Mouse (Mus musculus): ENCODE measurements around the gene Spdl1. TPM values are rescaled to one million over a fixed set of nuclear protein-coding genes. Genes with fewer than 3 reads are reported as not detected.

Gene Spdl1
- polyA plus RNA-seq, 1 experiment from 2014 or later = 11.4 TPM

DNA sequence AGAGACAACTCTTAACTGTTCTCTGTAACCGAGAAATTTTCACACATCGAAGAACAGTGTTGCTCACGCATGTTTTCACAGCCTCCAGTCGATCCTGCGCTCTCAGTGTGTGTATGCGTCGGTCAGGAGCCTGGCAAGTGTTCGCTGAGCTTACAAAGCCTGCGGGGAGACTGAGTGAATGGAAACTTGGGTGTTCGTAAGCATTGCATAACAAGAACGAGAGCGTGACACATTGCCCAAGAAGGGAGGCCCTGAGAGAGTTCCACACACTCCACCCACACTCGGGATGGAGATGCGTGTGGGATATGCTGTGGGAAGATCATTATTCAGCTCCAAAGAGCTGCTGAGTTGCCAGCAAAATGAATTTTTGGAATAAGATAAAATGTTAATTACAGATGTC is 31.7 kb upstream of the Spdl1 start:
- no peaks in the 10 kb centered on the region for H3K4me1 ChIP-seq (ENCODE audit: control insufficient read depth, insufficient read depth, low read length)
- H3K4me2 ChIP-seq (ENCODE audit: low read length) = no peak overlapping the region
- whole genome bisulfite sequencing = 91% methylated on average over 14 of the region's 14 CpGs
- no peaks in the 10 kb centered on the region for H3K36me3 ChIP-seq (ENCODE audit: control insufficient read depth, insufficient read depth, low read length)
- H3K27ac ChIP-seq (ENCODE audit: low read depth, low read length) = no peak overlapping the region
- H3K27me3 ChIP-seq (replicated peaks; ENCODE audit: control insufficient read depth, insufficient read depth, low read length) = peaks cover 3% of the 10 kb centered on the region; the same call in 1 of the 2 replicates
- DNase-seq (ENCODE audit: low spot score) = no peak
- H3K4me3 ChIP-seq (ENCODE audit: low read depth, low read length) = no peak overlapping the region
- no peak overlapping the region for H3K9ac ChIP-seq (ENCODE audit: low read length)
- ATAC-seq = no peak
- no peaks in the 10 kb centered on the region for H3K9me3 ChIP-seq (replicated peaks; ENCODE audit: control insufficient read depth, low read length)

GRCm38 (mm10) chr11:34856652-34857051 is 23.2 kb upstream of the Spdl1 start:
- DNase-seq (ENCODE audit: low spot score) (no peak), ATAC-seq (no peak)
- Histone ChIP-seq H3K4me2 (ENCODE audit: low read length) (no peak overlapping the region), H3K27me3 (replicated peaks; ENCODE audit: control insufficient read depth, insufficient read depth, low read length) (no peaks in the 10 kb centered on the region), H3K4me3 (ENCODE audit: low read depth, low read length) (no peak overlapping the region), H3K4me1 (ENCODE audit: control insufficient read depth, insufficient read depth, low read length) (no peaks in the 10 kb centered on the region), H3K27ac (ENCODE audit: low read depth, low read length) (no peak overlapping the region), H3K9ac (ENCODE audit: low read length) (no peak overlapping the region), H3K9me3 (replicated peaks; ENCODE audit: control insufficient read depth, low read length) (no peaks in the 10 kb centered on the region), H3K36me3 (ENCODE audit: control insufficient read depth, insufficient read depth, low read length) (no peaks in the 10 kb centered on the region)
- WGBS = 83% methylated on average over 3 of the region's 3 CpGs

- 84% methylated on average over 5 of the region's 5 CpGs for WGBS
- DNase-seq (ENCODE audit: low spot score) = no peak
- Histone ChIP-seq H3K9ac (ENCODE audit: low read length) (no peak overlapping the region), H3K4me1 (ENCODE audit: control insufficient read depth, insufficient read depth, low read length) (no peaks in the 10 kb centered on the region), H3K4me3 (ENCODE audit: low read depth, low read length) (no peak overlapping the region), H3K27ac (ENCODE audit: low read depth, low read length) (no peak overlapping the region), H3K27me3 (replicated peaks; ENCODE audit: control insufficient read depth, insufficient read depth, low read length) (0 out of 2 replicates have a peak, but pooled peaks cover 5% of the 10 kb centered on the region), H3K9me3 (replicated peaks; ENCODE audit: control insufficient read depth, low read length) (no peaks in the 10 kb centered on the region), H3K36me3 (ENCODE audit: control insufficient read depth, insufficient read depth, low read length) (no peaks in the 10 kb centered on the region), H3K4me2 (ENCODE audit: low read length) (no peak overlapping the region)
- no peak for ATAC-seq
Observed at GRCm38 (mm10) chr11:34846268-34846652, 12.8 kb upstream of the Spdl1 start.

DNA sequence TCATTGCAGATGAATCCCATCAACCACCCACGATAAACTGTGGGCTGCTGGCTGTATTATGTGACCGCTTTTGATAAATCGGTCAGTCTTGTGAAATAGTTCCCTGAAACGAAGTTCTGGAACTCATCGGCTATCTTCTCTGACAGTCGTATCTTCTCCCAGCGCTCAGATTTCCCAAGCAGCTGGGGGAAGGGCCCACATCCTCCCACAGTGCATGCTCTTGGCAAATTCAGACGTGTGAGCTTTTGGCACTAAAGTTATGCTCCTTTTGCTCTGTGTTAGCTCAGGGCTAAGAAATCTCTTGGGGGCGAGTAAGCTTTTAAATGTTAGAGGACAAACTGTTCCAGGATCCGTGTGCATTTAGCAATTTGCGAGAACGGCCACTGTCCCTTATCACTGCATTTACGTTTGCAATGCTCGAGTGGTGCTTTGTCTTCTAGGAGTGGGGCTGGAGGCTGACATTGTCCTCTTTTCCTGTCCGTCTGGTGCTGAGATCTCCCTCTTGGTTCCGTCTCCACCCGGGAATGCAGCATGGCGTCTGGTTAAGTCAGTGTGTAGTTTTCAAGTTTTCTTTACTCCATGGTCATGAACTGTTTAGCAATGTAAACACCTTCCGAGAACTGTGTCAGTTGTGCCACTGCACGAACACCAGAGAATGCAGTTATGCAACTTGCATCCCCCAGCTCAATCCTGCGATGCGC is 12.3 kb upstream of the Spdl1 start:
- WGBS = 80% methylated on average over 22 of the region's 22 CpGs

DNA sequence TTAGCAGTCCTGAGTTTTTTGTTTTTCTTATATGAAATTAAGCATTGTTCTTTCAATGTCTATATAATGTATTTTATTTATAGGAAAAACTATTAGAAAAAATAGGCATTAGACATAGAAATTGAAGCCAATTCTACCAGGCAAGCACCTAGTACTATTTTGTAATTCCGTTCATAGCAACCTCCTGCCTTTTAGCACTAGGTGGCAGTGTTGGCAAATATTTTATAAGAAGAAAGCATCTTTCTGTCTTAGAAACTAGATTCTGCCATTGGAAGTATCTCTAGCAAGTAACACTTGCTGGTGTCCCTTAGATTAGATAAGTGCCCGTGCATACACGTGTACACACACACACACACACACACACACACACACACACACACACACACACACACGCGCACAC is 10.1 kb upstream of the Spdl1 start:
- Histone ChIP-seq H3K9ac (ENCODE audit: low read length) (no peak overlapping the region), H3K4me2 (ENCODE audit: low read length) (no peak overlapping the region), H3K27me3 (replicated peaks; ENCODE audit: control insufficient read depth, insufficient read depth, low read length) (0 out of 2 replicates have a peak, but pooled peaks cover 8% of the 10 kb centered on the region), H3K4me3 (ENCODE audit: low read depth, low read length) (no peak overlapping the region), H3K36me3 (ENCODE audit: control insufficient read depth, insufficient read depth, low read length) (no peaks in the 10 kb centered on the region), H3K4me1 (ENCODE audit: control insufficient read depth, insufficient read depth, low read length) (no peaks in the 10 kb centered on the region), H3K27ac (ENCODE audit: low read depth, low read length) (no peak overlapping the region), H3K9me3 (replicated peaks; ENCODE audit: control insufficient read depth, low read length) (no peaks in the 10 kb centered on the region)
- 28% methylated on average over 5 of the region's 5 CpGs for WGBS
- DNase-seq (ENCODE audit: low spot score) = peak; percentile 91
- no peak for ATAC-seq

More for the DNA sequence above, 12.3 kb upstream of the Spdl1 start:
- H3K4me2 ChIP-seq (ENCODE audit: low read length) = no peak overlapping the region
- ATAC-seq (no peak), DNase-seq (ENCODE audit: low spot score) (no peak)
- H3K27me3 ChIP-seq (replicated peaks; ENCODE audit: control insufficient read depth, insufficient read depth, low read length) = 0 out of 2 replicates have a peak, but pooled peaks cover 8% of the 10 kb centered on the region
- no peak overlapping the region for H3K9ac ChIP-seq (ENCODE audit: low read length)
- no peaks in the 10 kb centered on the region for H3K36me3 ChIP-seq (ENCODE audit: control insufficient read depth, insufficient read depth, low read length)
- no peak overlapping the region for H3K27ac ChIP-seq (ENCODE audit: low read depth, low read length)
- no peaks in the 10 kb centered on the region for H3K9me3 ChIP-seq (replicated peaks; ENCODE audit: control insufficient read depth, low read length)
- no peak overlapping the region for H3K4me3 ChIP-seq (ENCODE audit: low read depth, low read length)
- H3K4me1 ChIP-seq (ENCODE audit: control insufficient read depth, insufficient read depth, low read length) = no peaks in the 10 kb centered on the region

DNA sequence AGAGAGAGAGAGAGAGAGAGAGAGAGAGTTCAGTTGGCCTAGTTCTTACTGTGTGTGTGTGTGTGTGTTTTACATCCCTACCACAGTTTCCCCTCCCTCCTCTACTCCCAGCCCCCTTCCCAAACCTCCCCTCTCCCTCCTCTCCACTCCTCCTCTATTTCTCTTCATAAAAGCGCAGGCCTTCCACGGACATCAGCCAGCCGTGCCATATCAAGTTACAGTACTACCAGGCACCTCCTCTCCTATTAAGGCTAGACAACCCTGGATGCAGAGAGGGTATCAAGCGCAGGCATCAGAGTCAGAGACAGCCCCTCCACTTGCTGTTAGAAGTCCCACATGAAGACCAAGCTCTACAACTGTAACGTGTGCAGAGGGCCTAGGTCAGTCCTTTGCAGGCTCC is 6.8 kb upstream of the Spdl1 start:
- no peak overlapping the region for H3K4me2 ChIP-seq (ENCODE audit: low read length)
- no peaks in the 10 kb centered on the region for H3K36me3 ChIP-seq (ENCODE audit: control insufficient read depth, insufficient read depth, low read length)
- 54% methylated on average over 5 of the region's 5 CpGs for whole genome bisulfite sequencing
- no peak overlapping the region for H3K4me3 ChIP-seq (ENCODE audit: low read depth, low read length)
- H3K9me3 ChIP-seq (replicated peaks; ENCODE audit: control insufficient read depth, low read length) = no peaks in the 10 kb centered on the region
- ATAC-seq (no peak), DNase-seq (ENCODE audit: low spot score) (no peak)
- H3K27me3 ChIP-seq (replicated peaks; ENCODE audit: control insufficient read depth, insufficient read depth, low read length) = 0 out of 2 replicates have a peak, but pooled peaks cover 8% of the 10 kb centered on the region
- no peak overlapping the region for H3K27ac ChIP-seq (ENCODE audit: low read depth, low read length)
- H3K4me1 ChIP-seq (ENCODE audit: control insufficient read depth, insufficient read depth, low read length) = no peaks in the 10 kb centered on the region
- H3K9ac ChIP-seq (ENCODE audit: low read length) = no peak overlapping the region

GRCm38 (mm10) chr11:34839051-34839450 is 5.6 kb upstream of the Spdl1 start:
- Histone ChIP-seq H3K4me2 (ENCODE audit: low read length) (no peak overlapping the region), H3K9ac (ENCODE audit: low read length) (no peak overlapping the region), H3K27me3 (replicated peaks; ENCODE audit: control insufficient read depth, insufficient read depth, low read length) (0 out of 2 replicates have a peak, but pooled peaks cover 6% of the 10 kb centered on the region), H3K36me3 (ENCODE audit: control insufficient read depth, insufficient read depth, low read length) (no peaks in the 10 kb centered on the region), H3K4me3 (ENCODE audit: low read depth, low read length) (no peak overlapping the region), H3K9me3 (replicated peaks; ENCODE audit: control insufficient read depth, low read length) (no peaks in the 10 kb centered on the region), H3K4me1 (ENCODE audit: control insufficient read depth, insufficient read depth, low read length) (peaks cover 4% of the 10 kb centered on the region; the same call in 1 of the 2 replicates), H3K27ac (ENCODE audit: low read depth, low read length) (no peak overlapping the region)
- ATAC-seq = no peak
- 70% methylated on average over 4 of the region's 4 CpGs for WGBS
- DNase-seq (ENCODE audit: low spot score) = no peak

DNA sequence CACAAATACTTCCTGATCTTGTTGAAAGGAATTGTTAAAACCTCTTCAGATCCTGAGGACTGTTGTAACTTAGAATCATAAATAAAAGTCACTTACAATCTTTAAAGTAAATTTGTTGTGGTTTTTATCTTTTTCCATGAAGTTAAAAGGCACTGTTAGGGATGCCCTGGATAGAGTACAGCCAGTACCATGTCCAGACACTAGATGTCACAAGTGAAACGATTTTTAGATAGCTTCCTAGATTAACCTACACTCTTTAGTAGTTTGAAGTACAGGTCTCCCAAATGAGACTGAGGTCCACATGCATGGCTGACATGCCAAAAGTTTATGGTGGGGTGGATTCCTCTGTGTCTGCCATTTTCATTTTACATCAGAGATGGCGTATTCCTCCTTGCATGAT is 2.8 kb upstream of the Spdl1 start:
- H3K4me3 ChIP-seq (ENCODE audit: low read depth, low read length) = no peak overlapping the region
- H3K4me2 ChIP-seq (ENCODE audit: low read length) = no peak overlapping the region
- 52% methylated on average over 2 of the region's 2 CpGs for whole genome bisulfite sequencing
- ATAC-seq (no peak), DNase-seq (ENCODE audit: low spot score) (peak; percentile 23)
- 0 out of 2 replicates have a peak, but pooled peaks cover 3% of the 10 kb centered on the region for H3K27me3 ChIP-seq (replicated peaks; ENCODE audit: control insufficient read depth, insufficient read depth, low read length)
- no peaks in the 10 kb centered on the region for H3K9me3 ChIP-seq (replicated peaks; ENCODE audit: control insufficient read depth, low read length)
- H3K9ac ChIP-seq (ENCODE audit: low read length) = no peak overlapping the region
- H3K27ac ChIP-seq (ENCODE audit: low read depth, low read length) = no peak overlapping the region
- H3K4me1 ChIP-seq (ENCODE audit: control insufficient read depth, insufficient read depth, low read length) = peaks cover 5% of the 10 kb centered on the region; the same call in 1 of the 2 replicates
- H3K36me3 ChIP-seq (ENCODE audit: control insufficient read depth, insufficient read depth, low read length) = no peaks in the 10 kb centered on the region

DNA sequence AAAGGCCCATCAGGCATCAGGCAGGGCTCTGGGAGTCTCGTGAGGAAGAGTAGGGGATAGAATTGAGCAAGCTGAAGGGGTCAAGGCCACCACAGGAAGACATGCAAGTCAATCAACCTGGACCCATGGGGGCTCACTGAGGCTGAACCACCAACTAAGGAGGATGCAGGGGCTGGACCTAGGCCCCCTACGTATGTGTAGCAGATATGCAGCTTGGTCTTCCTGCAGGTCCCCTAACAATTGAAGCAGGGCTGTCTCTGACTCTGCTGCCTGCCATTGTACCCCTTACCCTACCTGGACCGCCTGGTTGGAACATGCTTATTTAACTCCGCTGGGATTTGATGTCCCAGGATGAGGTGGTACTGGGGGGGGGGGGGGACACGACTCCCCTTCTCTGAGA is 763 bp downstream of the Spdl1 start:
- H3K27ac ChIP-seq (ENCODE audit: low read depth, low read length) = no peak overlapping the region
- H3K4me2 ChIP-seq (ENCODE audit: low read length) = peak overlapping the region; percentile 77
- DNase-seq (ENCODE audit: low spot score) (no peak), ATAC-seq (peak; percentile 6)
- peak overlapping the region; percentile 67 for H3K4me3 ChIP-seq (ENCODE audit: low read depth, low read length)
- peak overlapping the region; percentile 72 for H3K9ac ChIP-seq (ENCODE audit: low read length)
- 18% methylated on average over 4 of the region's 5 CpGs for WGBS
- H3K27me3 ChIP-seq (replicated peaks; ENCODE audit: control insufficient read depth, insufficient read depth, low read length) = no peaks in the 10 kb centered on the region
- no peaks in the 10 kb centered on the region for H3K9me3 ChIP-seq (replicated peaks; ENCODE audit: control insufficient read depth, low read length)
- peaks cover 5% of the 10 kb centered on the region; the same call in 1 of the 2 replicates for H3K4me1 ChIP-seq (ENCODE audit: control insufficient read depth, insufficient read depth, low read length)
- H3K36me3 ChIP-seq (ENCODE audit: control insufficient read depth, insufficient read depth, low read length) = peaks cover 19% of the 10 kb centered on the region
